18 mouse cellular contexts compared by ENCODE assay signal in the genomic region with DNA sequence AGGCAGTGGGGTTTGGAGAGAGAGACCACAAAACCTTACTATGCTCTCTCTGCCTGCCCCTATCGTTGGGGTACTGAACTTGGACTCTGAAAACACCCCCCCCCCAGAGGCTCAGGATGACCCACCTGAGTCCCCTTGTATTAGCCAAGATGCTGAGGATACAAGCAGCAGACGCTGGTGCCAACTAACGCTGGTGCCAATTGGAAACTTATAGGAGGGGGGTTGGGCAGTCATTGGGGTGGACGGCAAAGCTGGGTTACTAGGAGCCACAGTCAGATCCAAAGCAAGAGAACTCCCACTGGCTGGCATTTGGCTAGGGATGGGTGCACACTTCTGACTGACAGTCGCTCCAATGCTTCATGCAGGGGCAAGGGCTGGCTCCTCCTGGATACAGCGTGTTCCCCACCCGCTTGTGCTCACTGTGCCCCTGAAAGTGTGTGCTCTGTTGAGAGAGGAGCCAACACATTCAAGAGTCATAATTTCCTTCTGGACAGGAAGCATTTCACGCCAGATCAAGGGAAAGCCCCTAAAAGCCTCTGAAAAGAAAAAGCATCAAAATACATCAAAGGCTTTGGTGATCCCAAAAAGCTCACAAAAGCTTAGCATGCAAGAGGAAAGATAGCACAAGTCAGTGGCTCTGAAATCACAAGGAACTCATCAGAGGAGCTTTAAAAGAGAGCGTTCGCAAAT. TPM values are rescaled to one million over a fixed set of nuclear protein-coding genes. Genes with fewer than 3 reads are reported as not detected.
"Had no signal": no experiment of that assay in that cellular context is flagged by ENCODE, and none has a peak within 500 bp of the region (broad histone marks: within the 10 kb centered on the region; RNA-seq: fewer than 3 reads in every experiment).

No protein-coding gene starts in this region.

- H3K36me3 ChIP-seq: midbrain, embryonic 12.5 days; neural tube, embryonic 12.5 days; stomach, embryonic 15.5 days had no signal

- H3K9ac ChIP-seq: lung, embryonic 14.5 days; midbrain, embryonic 12.5 days; neural tube, embryonic 12.5 days; stomach, embryonic 15.5 days had no signal

- H3K27me3 ChIP-seq: stomach, embryonic 15.5 days had no signal

- H3K4me3 ChIP-seq: megakaryocyte, embryonic 14.5 days; midbrain, embryonic 12.5 days; neural tube, embryonic 12.5 days; stomach, embryonic 15.5 days had no signal

- H3K27ac ChIP-seq: macrophage; midbrain, embryonic 12.5 days; neural tube, embryonic 12.5 days; stomach, embryonic 15.5 days; stomach, postnatal 0 days had no signal

- H3K9me3 ChIP-seq: megakaryocyte, embryonic 14.5 days; midbrain, embryonic 12.5 days; neural tube, embryonic 12.5 days; stomach, embryonic 15.5 days had no signal

- H3K4me2 ChIP-seq: lung, embryonic 14.5 days; midbrain, embryonic 12.5 days; neural tube, embryonic 12.5 days; stomach, embryonic 15.5 days had no signal

- DNase-seq: lung, adult 18-20 months; lung, embryonic 14.5 days; lung, postnatal 10 days; midbrain, embryonic 14.5 days; right cerebral cortex, postnatal 14 days; thymus, adult 2 months; thymus, postnatal 25 days; thymus, postnatal 4 days had no signal

- H3K4me1 ChIP-seq: neural tube, embryonic 12.5 days; stomach, embryonic 15.5 days had no signal

RNA-seq across cellular contexts. Expression of a gene that starts 9.2 kb away (rescaled TPM):
- total RNA-seq: monocyte, adult 5-6 weeks; neutrophil, adult 5-6 weeks had no signal
- polyA plus RNA-seq: liver, embryonic 16.5 days; lung, embryonic 16.5 days; macrophage had no signal
